Mouse (Mus musculus) ovary, adult 2 months (tissue): ENCODE results near the gene Olfr1138. TPM values are rescaled to one million over a fixed set of nuclear protein-coding genes. Genes with fewer than 3 reads are reported as not detected.

Source experiments
- polyA plus RNA-seq: library from polyadenylated mRNA; depleted of rRNA; stranded (reverse); fragments of >200 nt; gene quantifications from 2 replicates; pipeline ENCODE4 v1.2.3, GENCODE M21; 2012; rRNA removed

The Olfr1138 gene
- polyA plus RNA-seq = not detected in 2 replicates

GRCm38 (mm10) chr2:87739878-87740277, at the start of gene Olfr1138:
TSS of gene Olfr1138 (minus strand) at chr2:87739978.

GRCm38 (mm10) chr2:87779183-87779582, 39.4 kb upstream of the Olfr1138 start, which contains the start of gene Olfr152:
TSS of gene Olfr152 (plus strand) at chr2:87779483.

GRCm38 (mm10) chr2:87753891-87754290, 14.1 kb upstream of the Olfr1138 start, which contains the start of gene Olfr1141:
TSS of gene Olfr1141 (minus strand) at chr2:87753991.

GRCm38 (mm10) chr2:87743452-87743851, 3.7 kb upstream of the Olfr1138 start, which contains the start of gene Olfr1140:
TSS of gene Olfr1140 (plus strand) at chr2:87743752.

GRCm38 (mm10) chr2:87713079-87713478, 26.7 kb downstream of the Olfr1138 start, which contains the start of gene Olfr1137:
TSS of gene Olfr1137 (minus strand) at chr2:87713179.

GRCm38 (mm10) chr2:87693847-87694246, 45.9 kb downstream of the Olfr1138 start, which contains the start of gene Olfr1136:
TSS of gene Olfr1136 (minus strand) at chr2:87693947.

Other genes with a start within 250 kb of the Olfr1138 start
- gene Pramel7, start 242.9 kb downstream of the Olfr1138 start, polyA plus RNA-seq = not detected in 2 replicates
- not detected in 2 replicates for gene Pramel6, start 233.4 kb downstream of the Olfr1138 start, polyA plus RNA-seq
- gene Olfr153, start 208.2 kb downstream of the Olfr1138 start, polyA plus RNA-seq = not detected in 2 replicates
- not detected in 2 replicates for gene Olfr1128, start 194.4 kb downstream of the Olfr1138 start, polyA plus RNA-seq
- not detected in 2 replicates for gene Olfr1129, start 166.1 kb downstream of the Olfr1138 start, polyA plus RNA-seq
- not detected in 2 replicates for gene Olfr1130, start 133.8 kb downstream of the Olfr1138 start, polyA plus RNA-seq
- gene Olfr1131, start 112.9 kb downstream of the Olfr1138 start, polyA plus RNA-seq = not detected in 2 replicates
- not detected in 2 replicates for gene Olfr1132, start 102.4 kb downstream of the Olfr1138 start, polyA plus RNA-seq
- not detected in 2 replicates for gene Olfr1133, start 92.6 kb downstream of the Olfr1138 start, polyA plus RNA-seq
- not detected in 2 replicates for gene Olfr1134, start 81.5 kb downstream of the Olfr1138 start, polyA plus RNA-seq
- not detected in 2 replicates for gene Olfr1135, start 66.3 kb downstream of the Olfr1138 start, polyA plus RNA-seq
- not detected in 2 replicates for gene Olfr1136, start 46.0 kb downstream of the Olfr1138 start, polyA plus RNA-seq
- not detected in 2 replicates for gene Olfr1137, start 26.8 kb downstream of the Olfr1138 start, polyA plus RNA-seq
- not detected in 2 replicates for gene Olfr1140, start 3.8 kb upstream of the Olfr1138 start, polyA plus RNA-seq
- not detected in 2 replicates for gene Olfr1141, start 14.0 kb upstream of the Olfr1138 start, polyA plus RNA-seq
- not detected in 2 replicates for gene Olfr152, start 39.5 kb upstream of the Olfr1138 start, polyA plus RNA-seq
- not detected in 2 replicates for gene Olfr1143, start 60.6 kb upstream of the Olfr1138 start, polyA plus RNA-seq
- not detected in 2 replicates for gene Olfr1145, start 69.8 kb upstream of the Olfr1138 start, polyA plus RNA-seq
- not detected in 2 replicates for gene Olfr1148, start 90.6 kb upstream of the Olfr1138 start, polyA plus RNA-seq
- not detected in 2 replicates for gene Olfr1150-ps1, start 104.0 kb upstream of the Olfr1138 start, polyA plus RNA-seq
- not detected in 2 replicates for gene Olfr1151, start 115.9 kb upstream of the Olfr1138 start, polyA plus RNA-seq
- not detected in 2 replicates for gene Olfr1152, start 126.5 kb upstream of the Olfr1138 start, polyA plus RNA-seq
- gene Olfr1153, start 155.0 kb upstream of the Olfr1138 start, polyA plus RNA-seq = not detected in 2 replicates
- not detected in 2 replicates for gene Olfr1154, start 165.2 kb upstream of the Olfr1138 start, polyA plus RNA-seq
- gene Olfr1155, start 205.2 kb upstream of the Olfr1138 start, polyA plus RNA-seq = not detected in 2 replicates
- gene Olfr1156, start 213.1 kb upstream of the Olfr1138 start, polyA plus RNA-seq = not detected in 2 replicates
- gene Olfr1157, start 228.3 kb upstream of the Olfr1138 start, polyA plus RNA-seq = not detected in 2 replicates
- gene Olfr74, start 234.7 kb upstream of the Olfr1138 start, polyA plus RNA-seq = not detected in 2 replicates